Mouse (Mus musculus): Measurements from ENCODE around the gene Tedc2. TPM values are rescaled to one million over a fixed set of nuclear protein-coding genes. Genes with fewer than 3 reads are reported as not detected.

The Tedc2 gene
- polyA plus RNA-seq, 1 experiment from 2014 or later: 8.2 TPM

GRCm38 (mm10) chr17:24222653-24223052 is 2.0 kb upstream of the Tedc2 start:
- H3K27me3 ChIP-seq (ENCODE audit: control insufficient read depth, insufficient read depth, low read length): no peaks in the 10 kb centered on the region
- no peak for ATAC-seq (ENCODE audit: low FRiP score)
- peaks cover 34% of the 10 kb centered on the region for H3K36me3 ChIP-seq (replicated peaks; ENCODE audit: control insufficient read depth, insufficient read depth)
- H3K27ac ChIP-seq: no peak overlapping the region
- no peak overlapping the region for H3K4me3 ChIP-seq (replicated peaks; ENCODE audit: low read length)
- H3K4me2 ChIP-seq (replicated peaks): no peak overlapping the region
- DNase-seq (ENCODE audit: low spot score): no peak
- peaks cover 11% of the 10 kb centered on the region for H3K4me1 ChIP-seq (replicated peaks; ENCODE audit: control insufficient read depth, insufficient read depth, low read length)
- 83% methylated on average over 6 of the region's 6 CpGs for WGBS
- H3K9ac ChIP-seq: no peak overlapping the region
- H3K9me3 ChIP-seq (ENCODE audit: control insufficient read depth, low read length): no peaks in the 10 kb centered on the region

GRCm38 (mm10) chr17:24216836-24217235 is 3.8 kb downstream of the Tedc2 start:
- H3K9me3 ChIP-seq (ENCODE audit: control insufficient read depth, low read length): no peaks in the 10 kb centered on the region
- no peak overlapping the region for H3K4me3 ChIP-seq (replicated peaks; ENCODE audit: low read length)
- peaks cover 30% of the 10 kb centered on the region for H3K36me3 ChIP-seq (replicated peaks; ENCODE audit: control insufficient read depth, insufficient read depth)
- DNase-seq (ENCODE audit: low spot score) (no peak), ATAC-seq (ENCODE audit: low FRiP score) (no peak)
- H3K27ac ChIP-seq: no peak overlapping the region
- WGBS: 66% methylated on average over 4 of the region's 4 CpGs
- H3K27me3 ChIP-seq (ENCODE audit: control insufficient read depth, insufficient read depth, low read length): no peaks in the 10 kb centered on the region
- H3K4me2 ChIP-seq (replicated peaks): no peak overlapping the region
- peaks cover 13% of the 10 kb centered on the region for H3K4me1 ChIP-seq (replicated peaks; ENCODE audit: control insufficient read depth, insufficient read depth, low read length)
- no peak overlapping the region for H3K9ac ChIP-seq

GRCm38 (mm10) chr17:24213186-24213585 is 7.5 kb downstream of the Tedc2 start:
- WGBS: 78% methylated on average over 6 of the region's 6 CpGs
- no peaks in the 10 kb centered on the region for H3K27me3 ChIP-seq (ENCODE audit: control insufficient read depth, insufficient read depth, low read length)
- no peaks in the 10 kb centered on the region for H3K9me3 ChIP-seq (ENCODE audit: control insufficient read depth, low read length)
- H3K4me2 ChIP-seq (replicated peaks): no peak overlapping the region
- H3K27ac ChIP-seq: no peak overlapping the region
- H3K9ac ChIP-seq: no peak overlapping the region
- no peak overlapping the region for H3K4me3 ChIP-seq (replicated peaks; ENCODE audit: low read length)
- no peak for ATAC-seq (ENCODE audit: low FRiP score)
- H3K36me3 ChIP-seq (replicated peaks; ENCODE audit: control insufficient read depth, insufficient read depth): peaks cover 30% of the 10 kb centered on the region
- DNase-seq (ENCODE audit: low spot score): no peak
- peaks cover 31% of the 10 kb centered on the region for H3K4me1 ChIP-seq (replicated peaks; ENCODE audit: control insufficient read depth, insufficient read depth, low read length)

GRCm38 (mm10) chr17:24212441-24213018 is 8.1 kb downstream of the Tedc2 start:
- ATAC-seq (ENCODE audit: low FRiP score): no peak
- H3K9ac ChIP-seq: peak overlapping the region; percentile 95; the same call in 1 of the 2 replicates
- 0 out of 2 replicates have a peak overlapping the region, but pooled peaks have one; percentile 27 for H3K27ac ChIP-seq

GRCm38 (mm10) chr17:24211631-24212440 is 8.8 kb downstream of the Tedc2 start:
- Histone ChIP-seq H3K36me3 (replicated peaks; ENCODE audit: control insufficient read depth, insufficient read depth) (peaks cover 20% of the 10 kb centered on the region), H3K27me3 (ENCODE audit: control insufficient read depth, insufficient read depth, low read length) (0 out of 2 replicates have a peak, but pooled peaks cover 4% of the 10 kb centered on the region), H3K9ac (peak overlapping the region; percentile 95), H3K4me2 (replicated peaks) (peak overlapping the region; percentile 99), H3K9me3 (ENCODE audit: control insufficient read depth, low read length) (no peaks in the 10 kb centered on the region), H3K4me3 (replicated peaks; ENCODE audit: low read length) (peak overlapping the region; percentile 60), H3K4me1 (replicated peaks; ENCODE audit: control insufficient read depth, insufficient read depth, low read length) (peaks cover 45% of the 10 kb centered on the region), H3K27ac (peak overlapping the region; percentile 86)
- DNase-seq (ENCODE audit: low spot score) (peak; percentile 86), ATAC-seq (ENCODE audit: low FRiP score) (peak; percentile 66)
- WGBS: 2% methylated on average over 37 of the region's 37 CpGs

More at GRCm38 (mm10) chr17:24212441-24213018, 8.1 kb downstream of the Tedc2 start:
- Histone ChIP-seq H3K4me1 (replicated peaks; ENCODE audit: control insufficient read depth, insufficient read depth, low read length) (peaks cover 38% of the 10 kb centered on the region), H3K4me2 (replicated peaks) (peak overlapping the region; percentile 99), H3K36me3 (replicated peaks; ENCODE audit: control insufficient read depth, insufficient read depth) (peaks cover 26% of the 10 kb centered on the region), H3K9me3 (ENCODE audit: control insufficient read depth, low read length) (no peaks in the 10 kb centered on the region), H3K27me3 (ENCODE audit: control insufficient read depth, insufficient read depth, low read length) (0 out of 2 replicates have a peak, but pooled peaks cover 3% of the 10 kb centered on the region), H3K4me3 (replicated peaks; ENCODE audit: low read length) (peak overlapping the region; percentile 60)
- WGBS: 34% methylated on average over 5 of the region's 5 CpGs
- no peak for DNase-seq (ENCODE audit: low spot score)

- ATAC-seq (ENCODE audit: low FRiP score) (no peak), DNase-seq (ENCODE audit: low spot score) (no peak)
- Histone ChIP-seq H3K27me3 (ENCODE audit: control insufficient read depth, insufficient read depth, low read length) (0 out of 2 replicates have a peak, but pooled peaks cover 4% of the 10 kb centered on the region), H3K4me1 (replicated peaks; ENCODE audit: control insufficient read depth, insufficient read depth, low read length) (peaks cover 57% of the 10 kb centered on the region), H3K9ac (no peak overlapping the region), H3K27ac (no peak overlapping the region), H3K36me3 (replicated peaks; ENCODE audit: control insufficient read depth, insufficient read depth) (peaks cover 8% of the 10 kb centered on the region), H3K9me3 (ENCODE audit: control insufficient read depth, low read length) (no peaks in the 10 kb centered on the region), H3K4me2 (replicated peaks) (no peak overlapping the region), H3K4me3 (replicated peaks; ENCODE audit: low read length) (no peak overlapping the region)
- WGBS: 89% methylated on average over 3 of the region's 3 CpGs
Measured at GRCm38 (mm10) chr17:24210591-24210990, 10.1 kb downstream of the Tedc2 start.

GRCm38 (mm10) chr17:24209916-24210240 is 10.8 kb downstream of the Tedc2 start:
- WGBS: 69% methylated on average over 3 of the region's 3 CpGs
- peaks cover 58% of the 10 kb centered on the region for H3K4me1 ChIP-seq (replicated peaks; ENCODE audit: control insufficient read depth, insufficient read depth, low read length)
- peak overlapping the region; percentile 59; the same call in 1 of the 2 replicates for H3K9ac ChIP-seq
- H3K4me2 ChIP-seq (replicated peaks): peak overlapping the region; percentile 95
- no peaks in the 10 kb centered on the region for H3K9me3 ChIP-seq (ENCODE audit: control insufficient read depth, low read length)
- ATAC-seq (ENCODE audit: low FRiP score) (no peak), DNase-seq (ENCODE audit: low spot score) (no peak)
- H3K4me3 ChIP-seq (replicated peaks; ENCODE audit: low read length): peak overlapping the region; percentile 35; the same call in 1 of the 2 replicates
- peaks cover under 1% of the 10 kb centered on the region; the same call in 1 of the 2 replicates for H3K36me3 ChIP-seq (replicated peaks; ENCODE audit: control insufficient read depth, insufficient read depth)
- H3K27ac ChIP-seq: peak overlapping the region; percentile 66
- 0 out of 2 replicates have a peak, but pooled peaks cover 4% of the 10 kb centered on the region for H3K27me3 ChIP-seq (ENCODE audit: control insufficient read depth, insufficient read depth, low read length)

GRCm38 (mm10) chr17:24209043-24209915 is 11.4 kb downstream of the Tedc2 start, which contains the start of gene Ntn3:
Ntn3 (minus strand) TSS chr17:24209531.
- H3K4me2 ChIP-seq (replicated peaks): peak within 1 kb of the TSS; percentile 95
- peak; percentile 38 for ATAC-seq (ENCODE audit: low FRiP score)
- peak within 1 kb of the TSS; percentile 66 for H3K27ac ChIP-seq
- DNase-seq (ENCODE audit: low spot score): peak; percentile 60
- 0 out of 2 replicates have a peak, but pooled peaks cover 4% of the 10 kb centered on the region for H3K27me3 ChIP-seq (ENCODE audit: control insufficient read depth, insufficient read depth, low read length)
- 2% methylated on average over 31 of the region's 43 CpGs for WGBS
- H3K36me3 ChIP-seq (replicated peaks; ENCODE audit: control insufficient read depth, insufficient read depth): no peaks in the 10 kb centered on the region
- H3K4me3 ChIP-seq (replicated peaks; ENCODE audit: low read length): peak within 1 kb of the TSS; percentile 35
- peaks cover 64% of the 10 kb centered on the region for H3K4me1 ChIP-seq (replicated peaks; ENCODE audit: control insufficient read depth, insufficient read depth, low read length)
- peak within 1 kb of the TSS; percentile 59 for H3K9ac ChIP-seq
- H3K9me3 ChIP-seq (ENCODE audit: control insufficient read depth, low read length): no peaks in the 10 kb centered on the region

Measured in hindbrain, embryonic 14.5 days (tissue).